Mouse (Mus musculus) heart, adult 2 months (tissue): ENCODE data around the gene Gm20388.

Source experiments
- CTCF ChIP-seq: fragments of 200-600 bp; IDR thresholded peaks from 2 replicates; pipeline ENCODE4 v1.8.1; 2022; ENCODE audit warnings: antibody characterized with exemption, mild to moderate bottlenecking, moderate library complexity
- EP300 ChIP-seq: fragments of 200-500 bp; IDR thresholded peaks from 2 replicates; pipeline ENCODE4 v1.6.1; 2011; ENCODE audit warnings: low read depth, low read length, control low read depth; ENCODE audit not compliant: insufficient read depth
- POLR2A ChIP-seq: fragments of 200-500 bp; IDR thresholded peaks from 2 replicates; pipeline ENCODE4 v1.6.1; 2011; ENCODE audit warnings: mild to moderate bottlenecking, low read depth, low read length, control low read depth; ENCODE audit not compliant: insufficient read depth

DNA sequence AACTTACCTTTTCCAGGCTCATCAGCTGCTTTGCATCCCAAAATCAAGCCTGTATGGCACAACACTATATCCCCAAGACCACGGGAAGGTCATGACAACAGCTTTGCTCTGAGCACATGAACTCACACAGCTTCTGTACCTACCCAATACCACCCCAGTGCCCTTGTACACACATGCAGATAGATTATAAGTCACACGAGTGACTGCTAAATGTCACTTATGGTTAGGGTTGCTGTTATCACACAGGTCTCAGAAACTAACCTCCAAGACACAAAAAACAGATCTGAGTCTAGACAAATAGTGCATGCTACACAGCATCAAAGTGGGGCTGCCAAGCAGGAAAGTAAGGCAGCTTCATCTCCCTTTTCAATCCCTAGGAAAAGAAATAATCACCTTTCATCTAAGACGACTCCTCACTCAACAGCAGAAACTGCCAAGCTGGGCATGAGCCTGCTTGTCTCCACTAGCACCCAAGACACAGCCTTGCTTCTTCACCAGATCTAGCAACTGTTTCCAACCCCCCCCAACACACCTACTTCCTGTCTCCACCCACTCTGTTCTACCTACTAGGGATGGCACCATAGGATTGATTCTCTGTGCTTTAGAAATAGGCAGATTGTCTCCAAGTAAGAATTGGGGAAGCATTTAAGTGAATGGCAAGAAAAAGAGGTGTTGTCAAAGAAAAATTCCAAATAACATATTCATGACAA lies 3043.6 kb downstream of the Gm20388 start:
- no peak for TF ChIP-seq POLR2A
- no peak for TF ChIP-seq CTCF
- no peak for TF ChIP-seq EP300
